23 mouse cellular contexts compared by ENCODE assay signal in the genomic region with DNA sequence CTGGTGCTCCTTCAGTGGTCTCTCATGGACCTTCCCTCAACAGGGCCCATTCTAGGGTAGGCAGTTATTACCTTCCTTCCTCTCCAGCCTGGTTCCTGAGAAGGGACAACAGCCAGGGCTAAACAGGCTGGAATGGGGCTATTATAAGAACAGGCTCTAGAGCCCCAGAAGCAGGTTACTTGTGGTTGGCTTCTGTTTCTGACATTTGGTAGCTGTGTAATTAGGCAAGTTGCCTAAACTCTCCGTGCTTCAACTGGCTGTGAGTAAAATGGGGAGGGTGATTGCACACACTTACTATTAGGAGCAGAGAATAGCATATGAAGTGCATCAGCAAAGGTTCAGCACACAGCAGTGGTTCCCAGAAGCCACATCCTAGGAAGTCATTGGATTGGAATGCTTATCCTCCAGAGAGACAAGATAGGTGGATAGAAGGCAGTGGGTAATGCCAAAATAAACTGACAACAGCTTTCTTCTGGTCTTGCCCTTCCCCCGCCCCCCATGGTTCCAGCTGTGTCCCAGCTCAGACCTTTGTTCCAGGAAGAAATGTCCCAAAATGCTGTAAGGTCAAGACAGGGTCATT.
DNase-seq lines count a peak whose midpoint lies in the region; TF ChIP-seq lines count a peak whose summit lies in the region.
"Had no signal": no experiment of that assay in that cellular context is flagged by ENCODE, and none has a peak within 500 bp of the region (broad histone marks: within the 10 kb centered on the region; RNA-seq: fewer than 3 reads in every experiment).

No protein-coding gene starts in this region.

- no peak overlapping the region for H3K4me3 ChIP-seq in cerebellum, adult 2 months (replicated peaks; ENCODE audit: insufficient read depth, low read depth, low read length)
- H3K4me3 ChIP-seq in lung, adult 2 months (replicated peaks; ENCODE audit: extremely low read depth, low read depth, low read length), result no peak overlapping the region
- no peak overlapping the region for H3K4me3 ChIP-seq in kidney, adult 2 months (ENCODE audit: insufficient read depth, low read depth, low read length)
- H3K4me3 ChIP-seq: erythroblast, embryonic 14.5 days; hindbrain, embryonic 13.5 days; limb, embryonic 10.5 days; limb, embryonic 15.5 days; liver, embryonic 13.5 days had no signal

- peaks cover 19% of the 10 kb centered on the region for H3K4me1 ChIP-seq in cerebellum, adult 2 months (ENCODE audit: control insufficient read depth, insufficient read depth, low read length)
- no peaks in the 10 kb centered on the region for H3K4me1 ChIP-seq in lung, adult 2 months (ENCODE audit: control insufficient read depth, insufficient read depth, low read length)
- H3K4me1 ChIP-seq in kidney, adult 2 months (ENCODE audit: control insufficient read depth, insufficient read depth, low read length), result no peaks in the 10 kb centered on the region
- H3K4me1 ChIP-seq: hindbrain, embryonic 13.5 days; limb, embryonic 10.5 days; limb, embryonic 15.5 days; liver, embryonic 13.5 days had no signal

- H3K27ac ChIP-seq in cerebellum, adult 2 months (ENCODE audit: insufficient read depth, low read length), result peak overlapping the region; percentile 49
- no peak overlapping the region for H3K27ac ChIP-seq in kidney, adult 2 months (ENCODE audit: insufficient read depth, low read depth, low read length)
- H3K27ac ChIP-seq: hindbrain, embryonic 13.5 days; limb, embryonic 10.5 days; limb, embryonic 15.5 days; liver, embryonic 13.5 days; macrophage had no signal

- peak; percentile 35 for DNase-seq in layer of hippocampus, adult 11-12 months (ENCODE audit: low spot score)
- no peak for DNase-seq in layer of hippocampus, postnatal 25 days (ENCODE audit: extremely low spot score in 1 of 2, low spot score in 1 of 2)
- DNase-seq in brain, adult 2 months (ENCODE audit: low read depth, low spot score), result peak; percentile 92
- peak in 1 of 2 experiments; percentile 86 for DNase-seq in cerebellum, adult 2 months
- no peak for DNase-seq in embryo, embryonic 9.5 days (ENCODE audit: extremely low spot score)
- DNase-seq in lung, adult 2 months, result no peak
- no peak for DNase-seq in kidney, adult 2 months
- DNase-seq: adrenal gland, postnatal 10 days; heart, postnatal 4 days; kidney, adult 9 months; kidney, postnatal 14 days; layer of hippocampus, postnatal 36 days; liver, embryonic 13.5 days; lung, adult 18-20 months; lung, postnatal 10 days; midbrain, embryonic 14.5 days; right cerebral cortex, postnatal 14 days; thymus, postnatal 14 days had no signal

- WGBS in cerebellum, adult 2 months, result 43% methylated on average over 2 of the region's 2 CpGs
- WGBS in lung, adult 2 months, result 57% methylated on average over 2 of the region's 2 CpGs
- WGBS in kidney, adult 2 months, result 47% methylated on average over 2 of the region's 2 CpGs

- no peaks in the 10 kb centered on the region for H3K27me3 ChIP-seq in cerebellum, adult 2 months (ENCODE audit: control insufficient read depth, insufficient read depth, low read length)
- no peaks in the 10 kb centered on the region; the same call in 1 of the 2 replicates for H3K27me3 ChIP-seq in kidney, adult 2 months (replicated peaks; ENCODE audit: control insufficient read depth, insufficient read depth, low read length)
- H3K27me3 ChIP-seq: hindbrain, embryonic 13.5 days; limb, embryonic 15.5 days; liver, embryonic 13.5 days had no signal

- H3K36me3 ChIP-seq in kidney, adult 2 months (ENCODE audit: control insufficient read depth, insufficient read depth, low read length), result no peaks in the 10 kb centered on the region
- H3K36me3 ChIP-seq: limb, embryonic 10.5 days; limb, embryonic 15.5 days; liver, embryonic 13.5 days had no signal

- TF ChIP-seq CTCF in cerebellum, adult 2 months (IDR thresholded peaks at IDR 0.05; ENCODE audit: borderline replicate concordance, insufficient read depth, low read depth, low read length), result no peak
- TF ChIP-seq CTCF in lung, adult 2 months (IDR thresholded peaks at IDR 0.05; ENCODE audit: insufficient read depth, low read length), result no peak
- TF ChIP-seq CTCF in kidney, adult 2 months (conservative IDR thresholded peaks at IDR 0.05; ENCODE audit: insufficient read depth, insufficient read length, low read depth, low read length), result no peak

- no peak for TF ChIP-seq POLR2A in cerebellum, adult 2 months (IDR thresholded peaks at IDR 0.05; ENCODE audit: borderline replicate concordance, insufficient read depth, low read length)
- no peak for TF ChIP-seq POLR2A in lung, adult 2 months (IDR thresholded peaks at IDR 0.05; ENCODE audit: borderline replicate concordance, extremely low read depth, low read depth, low read length)
- no peak for TF ChIP-seq POLR2A in kidney, adult 2 months (IDR thresholded peaks at IDR 0.05; ENCODE audit: low read depth, low read length)

Comparison
In these comparisons a context has a peak if more than half of its experiments do, and no peak if none do; other contexts are left out.
1. DNase-seq: peak in layer of hippocampus, adult 11-12 months (single experiment) and brain, adult 2 months (single experiment); none in layer of hippocampus, postnatal 25 days (0 of 2), embryo, embryonic 9.5 days (single experiment), lung, adult 2 months (single experiment) and kidney, adult 2 months (single experiment).